Mouse (Mus musculus) forebrain, embryonic 10.5 days (tissue): Measurements from ENCODE around the gene Itga2. TPM values are rescaled to one million over a fixed set of nuclear protein-coding genes. Genes with fewer than 3 reads are reported as not detected.

Experiments
- DNase-seq: peaks from one replicate; pipeline ENCODE4 v3.0.0-alpha.2; 2017; ENCODE audit warnings: low spot score; ENCODE audit errors: extremely low spot score
- H3K27ac ChIP-seq: fragments of 300-500 bp; sonication (generic); 2 replicates; pipeline ENCODE4 v1.5.1; 2016; ENCODE audit warnings: mild to moderate bottlenecking
- H3K27me3 ChIP-seq: fragments of 300-500 bp; sonication (generic); 2 replicates; pipeline ENCODE4 v1.6.1; 2016; ENCODE audit warnings: mild to moderate bottlenecking; ENCODE audit not compliant: poor library complexity, severe bottlenecking
- H3K36me3 ChIP-seq: fragments of 300-500 bp; sonication (generic); replicated peaks from 2 replicates; pipeline ENCODE4 v1.6.1; 2016; ENCODE audit warnings: mild to moderate bottlenecking, moderate library complexity
- H3K4me1 ChIP-seq: fragments of 300-500 bp; sonication (generic); 2 replicates; pipeline ENCODE4 v1.6.1; 2016
- H3K4me3 ChIP-seq: fragments of 300-500 bp; sonication (generic); 2 replicates; pipeline ENCODE4 v1.5.1; 2016; ENCODE audit warnings: mild to moderate bottlenecking, moderate library complexity
- H3K9me3 ChIP-seq: fragments of 300-500 bp; sonication (generic); 2 replicates; pipeline ENCODE4 v1.6.1; 2016; ENCODE audit warnings: mild to moderate bottlenecking, moderate library complexity
- whole genome bisulfite sequencing: fragments of 180-500 bp; shearing (Covaris S2); methylation state at CpG from one replicate; pipeline ENCODE4 v1.1.7; 2016; 5-methylcytosine and 5-hydroxymethylcytosine counted together
- polyA plus RNA-seq: library from polyadenylated mRNA; unstranded; fragments of >200 nt; fragmentation: Nextera tagmentation; extraction: Ambion mirVana; gene quantifications from 2 replicates; pipeline ENCODE4 v1.2.1, GENCODE M21; 2016

Gene Itga2
- 1.2 and 1.6 TPM in 2 replicates for polyA plus RNA-seq

- Histone ChIP-seq H3K27ac (peak within 1 kb of the TSS; percentile 56), H3K27me3 (peaks cover 34% of the 10 kb centered on the region), H3K36me3 (no peaks in the 10 kb centered on the region), H3K4me1 (peaks cover 16% of the 10 kb centered on the region), H3K9me3 (no peaks in the 10 kb centered on the region), H3K4me3 (peak within 1 kb of the TSS; percentile 53)
- 2% methylated on average over 28 of the region's 28 CpGs for WGBS
- DNase-seq: peak; percentile 63
Observed at GRCm38 (mm10) chr13:114931775-114932294, at the start of gene Itga2. TSS of gene Itga2 (minus strand) at chr13:114932100.

GRCm38 (mm10) chr13:114980831-114981419 lies 49.0 kb upstream of the Itga2 start:
- WGBS: 40% methylated on average over 10 of the region's 10 CpGs
- Histone ChIP-seq H3K4me3 (no peak overlapping the region), H3K4me1 (no peaks in the 10 kb centered on the region), H3K27me3 (no peaks in the 10 kb centered on the region), H3K27ac (no peak overlapping the region), H3K9me3 (no peaks in the 10 kb centered on the region), H3K36me3 (no peaks in the 10 kb centered on the region)
- DNase-seq: no peak

GRCm38 (mm10) chr13:114974484-114975042 lies 42.7 kb upstream of the Itga2 start:
- 85% methylated on average over 6 of the region's 6 CpGs for WGBS
- Histone ChIP-seq H3K4me3 (no peak overlapping the region), H3K27ac (no peak overlapping the region), H3K36me3 (no peaks in the 10 kb centered on the region), H3K9me3 (no peaks in the 10 kb centered on the region), H3K27me3 (no peaks in the 10 kb centered on the region), H3K4me1 (no peaks in the 10 kb centered on the region)
- DNase-seq: no peak

- Histone ChIP-seq H3K9me3 (no peaks in the 10 kb centered on the region), H3K4me3 (no peak overlapping the region), H3K4me1 (no peaks in the 10 kb centered on the region), H3K27me3 (no peaks in the 10 kb centered on the region), H3K27ac (no peak overlapping the region), H3K36me3 (no peaks in the 10 kb centered on the region)
- 93% methylated on average over 3 of the region's 3 CpGs for whole genome bisulfite sequencing
- DNase-seq: no peak
Observed at GRCm38 (mm10) chr13:114971905-114972304, 40.0 kb upstream of the Itga2 start.

DNA sequence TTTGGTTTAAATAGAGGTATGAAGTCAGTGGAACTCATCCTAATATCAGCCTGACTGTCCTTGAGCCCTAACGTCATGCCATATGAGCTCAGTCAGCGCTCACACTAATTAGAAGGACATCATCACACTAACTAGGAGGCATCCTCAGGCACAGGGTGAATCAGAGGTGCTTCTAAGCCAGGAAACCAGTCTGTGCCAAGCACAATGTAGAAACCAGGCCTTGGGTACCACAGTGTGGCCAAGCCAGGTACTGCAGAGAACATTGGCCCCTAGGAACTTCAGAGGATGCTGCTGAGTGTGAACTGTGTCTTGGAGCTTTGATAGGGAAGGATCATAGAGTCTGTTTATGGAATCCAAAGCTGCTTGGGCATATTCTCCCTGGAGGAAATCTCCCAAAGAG lies 32.3 kb upstream of the Itga2 start:
- Histone ChIP-seq H3K36me3 (no peaks in the 10 kb centered on the region), H3K4me3 (no peak overlapping the region), H3K27me3 (no peaks in the 10 kb centered on the region), H3K27ac (no peak overlapping the region), H3K9me3 (no peaks in the 10 kb centered on the region), H3K4me1 (no peaks in the 10 kb centered on the region)
- WGBS: 43% methylated on average over 2 of the region's 2 CpGs
- peak; percentile 71 for DNase-seq

DNA sequence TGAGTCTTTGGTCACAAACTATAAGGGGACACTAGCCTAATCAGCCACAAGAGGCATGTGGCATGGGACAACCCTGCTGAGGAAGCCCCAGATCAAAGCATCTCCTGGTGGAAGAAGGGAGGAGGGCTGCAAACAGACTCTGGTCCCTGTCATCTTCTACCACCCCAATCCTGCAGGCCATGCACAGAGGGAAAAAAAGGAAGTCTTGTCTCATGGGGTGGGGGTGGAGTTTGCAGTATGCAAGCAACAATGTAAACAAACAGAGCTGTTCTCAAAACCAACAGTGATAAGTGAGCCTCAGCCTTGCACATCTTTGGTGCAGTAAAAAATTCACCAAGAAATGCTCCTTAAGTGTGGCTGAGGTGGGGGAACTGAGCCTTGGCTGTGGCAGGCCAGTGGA lies 22.6 kb upstream of the Itga2 start:
- Histone ChIP-seq H3K36me3 (no peaks in the 10 kb centered on the region), H3K9me3 (no peaks in the 10 kb centered on the region), H3K27me3 (no peaks in the 10 kb centered on the region), H3K27ac (no peak overlapping the region), H3K4me3 (no peak overlapping the region), H3K4me1 (no peaks in the 10 kb centered on the region; the same call in 1 of the 2 replicates)
- DNase-seq: no peak

DNA sequence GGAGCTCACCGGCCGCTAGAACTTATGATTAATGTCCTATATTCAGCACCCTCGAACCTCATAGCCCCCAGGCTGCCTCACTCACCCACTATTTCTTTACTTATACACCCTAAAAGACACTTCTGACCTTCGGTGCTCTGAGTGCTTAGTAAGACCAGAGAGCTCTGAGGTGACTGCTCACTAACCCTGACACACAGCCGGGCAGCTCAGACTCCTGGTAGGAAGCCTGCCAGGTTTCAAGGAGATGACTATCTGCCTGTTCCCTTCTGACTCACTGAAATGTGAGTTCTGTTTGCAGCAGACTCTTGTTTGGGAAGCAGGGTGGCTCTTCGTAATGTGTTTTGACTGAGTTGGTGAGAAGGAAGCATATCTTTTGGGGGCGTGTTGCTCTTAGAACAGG lies 1.6 kb upstream of the Itga2 start:
- 89% methylated on average over 7 of the region's 7 CpGs for WGBS
- Histone ChIP-seq H3K36me3 (no peaks in the 10 kb centered on the region), H3K27me3 (peaks cover 34% of the 10 kb centered on the region), H3K27ac (no peak overlapping the region), H3K9me3 (no peaks in the 10 kb centered on the region), H3K4me1 (peaks cover 16% of the 10 kb centered on the region), H3K4me3 (no peak overlapping the region)
- DNase-seq: no peak

DNA sequence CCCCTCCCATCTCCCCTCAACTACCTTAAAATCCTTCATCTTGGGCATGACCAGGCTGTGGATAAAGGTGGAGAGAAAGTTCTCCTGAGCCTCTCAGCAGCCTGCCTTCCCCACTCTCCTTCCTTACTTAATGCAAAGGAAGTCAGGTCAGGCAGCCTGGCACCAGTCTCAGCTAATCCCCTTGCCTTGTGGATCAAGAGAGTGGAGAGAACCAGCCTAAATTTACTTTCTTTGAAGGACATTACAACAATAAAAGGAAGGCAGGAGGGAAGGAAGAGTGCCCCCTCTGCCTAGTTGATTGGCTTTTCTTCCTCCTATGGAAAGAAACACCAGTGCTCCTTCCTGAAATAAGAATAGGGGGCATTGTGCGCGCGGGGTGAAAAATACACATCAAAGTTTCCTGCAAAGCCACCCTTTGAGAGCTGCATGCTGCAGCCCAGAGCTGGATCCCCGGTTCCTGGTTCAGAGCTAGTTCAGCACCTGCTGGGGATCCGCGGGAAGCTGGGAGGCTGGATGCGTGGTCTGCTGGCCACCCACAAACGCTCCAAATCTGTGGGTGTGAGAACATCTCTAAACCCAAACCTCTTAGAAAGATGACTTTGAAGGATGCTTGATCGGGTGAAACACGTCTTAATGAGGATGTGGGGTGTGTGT lies 777 bp downstream of the Itga2 start:
- Histone ChIP-seq H3K36me3 (no peaks in the 10 kb centered on the region), H3K4me1 (peaks cover 16% of the 10 kb centered on the region), H3K4me3 (peak overlapping the region; percentile 53), H3K9me3 (no peaks in the 10 kb centered on the region), H3K27ac (peak overlapping the region; percentile 56), H3K27me3 (peaks cover 34% of the 10 kb centered on the region)
- peak; percentile 23 for DNase-seq
- WGBS: 0% methylated on average over 10 of the region's 10 CpGs

- H3K27ac ChIP-seq: no peak overlapping the region
- DNase-seq: no peak
- peaks cover under 1% of the 10 kb centered on the region; the same call in 1 of the 2 replicates for H3K27me3 ChIP-seq
- H3K9me3 ChIP-seq: peaks cover 3% of the 10 kb centered on the region
- peaks cover 22% of the 10 kb centered on the region for H3K4me1 ChIP-seq
- H3K36me3 ChIP-seq: no peaks in the 10 kb centered on the region
- 74% methylated on average over 1 of the region's 1 CpGs for WGBS
- no peak overlapping the region for H3K4me3 ChIP-seq
Observed at GRCm38 (mm10) chr13:114924785-114925184, 7.1 kb downstream of the Itga2 start.

- WGBS: 26% methylated on average over 9 of the region's 9 CpGs
- Histone ChIP-seq H3K4me1 (peaks cover 22% of the 10 kb centered on the region), H3K4me3 (peak overlapping the region; percentile 14; the same call in 1 of the 2 replicates), H3K27me3 (no peaks in the 10 kb centered on the region; the same call in 1 of the 2 replicates), H3K9me3 (peaks cover 3% of the 10 kb centered on the region), H3K36me3 (no peaks in the 10 kb centered on the region), H3K27ac (peak overlapping the region; percentile 81)
- peak; percentile 71 for DNase-seq
Observed at GRCm38 (mm10) chr13:114923331-114923730, 8.6 kb downstream of the Itga2 start.

- no peak for DNase-seq
- Histone ChIP-seq H3K27ac (no peak overlapping the region), H3K27me3 (no peaks in the 10 kb centered on the region), H3K36me3 (no peaks in the 10 kb centered on the region), H3K9me3 (peaks cover 3% of the 10 kb centered on the region), H3K4me3 (no peak overlapping the region), H3K4me1 (no peaks in the 10 kb centered on the region)
- 82% methylated on average over 5 of the region's 5 CpGs for WGBS
Observed at GRCm38 (mm10) chr13:114915767-114916166, 16.1 kb downstream of the Itga2 start.

DNA sequence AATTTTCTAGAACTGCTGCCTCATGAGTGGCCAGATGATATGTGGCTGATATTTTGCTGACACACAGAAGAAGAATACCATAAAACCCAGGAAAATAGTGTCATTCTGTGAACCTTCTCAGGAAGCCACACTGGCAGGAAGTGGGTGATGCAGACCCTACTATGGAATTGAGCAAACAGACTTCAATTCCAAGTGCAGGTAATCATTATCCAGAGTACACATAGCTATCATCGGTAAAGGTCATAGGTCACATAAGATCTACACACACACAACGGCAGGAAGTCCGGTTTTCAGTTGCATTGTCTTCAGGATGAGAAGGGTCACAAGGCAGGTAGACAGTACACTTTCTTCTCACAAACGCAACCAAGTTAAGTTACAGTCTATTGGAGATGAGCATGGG lies 16.9 kb downstream of the Itga2 start:
- DNase-seq: no peak
- H3K36me3 ChIP-seq: no peaks in the 10 kb centered on the region
- H3K9me3 ChIP-seq: peaks cover under 1% of the 10 kb centered on the region
- H3K27me3 ChIP-seq: no peaks in the 10 kb centered on the region
- 90% methylated on average over 4 of the region's 4 CpGs for WGBS
- no peaks in the 10 kb centered on the region for H3K4me1 ChIP-seq
- H3K4me3 ChIP-seq: no peak overlapping the region
- H3K27ac ChIP-seq: no peak overlapping the region

- Histone ChIP-seq H3K36me3 (no peaks in the 10 kb centered on the region), H3K9me3 (no peaks in the 10 kb centered on the region), H3K4me3 (no peak overlapping the region), H3K27me3 (no peaks in the 10 kb centered on the region), H3K27ac (no peak overlapping the region), H3K4me1 (no peaks in the 10 kb centered on the region)
- 93% methylated on average over 4 of the region's 4 CpGs for WGBS
- DNase-seq: no peak
Observed at GRCm38 (mm10) chr13:114914559-114914958, 17.3 kb downstream of the Itga2 start.
